Mouse (Mus musculus): ENCODE measurements around the gene Lpar6.
A peak's percentile ranks its signal among the peaks of the same experiment; 100 is the strongest.

Gene Lpar6

DNA sequence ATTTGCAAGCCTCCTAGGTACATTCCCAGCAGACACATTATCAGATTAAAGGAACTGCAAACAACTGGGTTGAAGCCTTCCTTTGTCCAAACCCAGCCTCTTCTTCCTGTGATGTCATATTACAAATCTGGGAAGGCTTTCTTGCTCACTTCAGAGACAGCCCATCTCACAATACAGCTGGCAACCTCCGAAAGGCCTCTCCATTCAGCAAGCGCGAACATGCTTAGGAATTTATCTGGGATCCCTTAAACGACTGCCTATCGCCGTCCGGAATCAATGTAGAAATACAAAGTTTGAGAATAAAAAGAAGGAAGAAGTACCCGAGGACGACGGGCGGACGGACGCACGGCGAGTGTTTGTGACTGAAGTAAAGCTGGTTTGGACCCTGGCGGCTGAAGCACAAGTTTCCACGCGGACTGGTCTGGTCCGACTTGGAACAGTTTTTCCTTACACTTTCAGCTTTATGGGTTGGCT, at the start of gene Lpar6:
Gene Lpar6 (plus strand): TSS at position 48 of the 474 bp plus-strand sequence.
- DNase-seq (ENCODE audit: low spot score): no peak

DNA sequence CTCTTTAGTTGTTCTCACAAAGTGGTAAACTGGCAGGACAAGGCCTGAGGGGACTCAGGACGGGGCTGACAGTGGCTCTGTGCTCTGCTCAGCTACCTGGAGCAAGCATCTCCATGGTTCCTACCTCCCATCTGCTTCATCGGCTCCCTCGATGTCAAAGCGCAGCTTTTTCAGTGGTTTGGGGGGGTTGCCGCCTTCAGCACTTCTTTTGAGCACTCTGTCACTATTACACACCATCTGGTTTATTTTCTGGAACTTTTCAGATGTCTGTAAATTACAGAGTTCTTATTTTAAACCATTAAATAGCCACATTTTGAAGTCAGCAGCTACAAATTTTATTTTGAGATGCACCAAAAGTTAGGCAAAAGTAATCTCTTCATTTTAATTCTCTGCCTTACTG, 38.6 kb upstream of the Lpar6 start:
- no peak for DNase-seq (ENCODE audit: low spot score)

DNA sequence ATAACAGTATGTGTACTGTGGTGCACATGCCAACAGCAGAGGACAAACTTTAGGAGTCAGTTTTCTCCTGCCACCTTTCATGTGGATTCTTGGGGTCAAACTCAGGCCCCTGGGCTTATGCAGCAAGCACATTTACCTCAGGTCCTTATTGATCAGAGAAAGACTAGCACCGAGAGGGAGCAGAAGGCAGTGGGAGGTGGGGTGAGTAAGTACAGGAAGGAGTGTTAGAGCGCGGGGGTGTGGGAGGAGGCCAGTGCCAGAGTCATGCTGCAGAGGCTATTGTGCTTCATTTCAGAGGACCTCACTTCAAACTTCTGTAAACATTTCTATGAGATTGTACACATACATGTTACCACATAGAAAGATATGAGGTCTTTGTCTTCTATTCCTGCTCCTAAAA, 36.2 kb upstream of the Lpar6 start:
- DNase-seq (ENCODE audit: low spot score): no peak

DNA sequence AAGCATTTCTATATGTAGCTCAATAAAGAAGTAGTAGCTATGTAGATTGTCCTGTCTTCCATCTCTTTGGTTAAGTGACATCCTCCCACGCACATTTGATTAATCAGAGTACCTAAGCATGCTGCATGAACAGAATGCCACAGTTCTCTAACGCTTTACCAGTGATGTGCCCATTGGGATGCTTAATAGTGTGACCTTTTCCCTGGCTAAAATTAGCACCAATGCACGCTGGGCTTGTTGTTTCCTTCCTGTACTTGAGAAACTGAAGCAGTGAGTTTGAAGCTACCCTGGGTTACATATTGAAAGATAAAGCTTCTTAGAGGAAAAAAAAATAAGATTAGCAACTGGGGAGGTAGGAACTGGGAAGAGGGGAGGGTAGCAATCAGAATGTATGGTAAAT, 33.7 kb upstream of the Lpar6 start:
- no peak for DNase-seq (ENCODE audit: low spot score)

DNA sequence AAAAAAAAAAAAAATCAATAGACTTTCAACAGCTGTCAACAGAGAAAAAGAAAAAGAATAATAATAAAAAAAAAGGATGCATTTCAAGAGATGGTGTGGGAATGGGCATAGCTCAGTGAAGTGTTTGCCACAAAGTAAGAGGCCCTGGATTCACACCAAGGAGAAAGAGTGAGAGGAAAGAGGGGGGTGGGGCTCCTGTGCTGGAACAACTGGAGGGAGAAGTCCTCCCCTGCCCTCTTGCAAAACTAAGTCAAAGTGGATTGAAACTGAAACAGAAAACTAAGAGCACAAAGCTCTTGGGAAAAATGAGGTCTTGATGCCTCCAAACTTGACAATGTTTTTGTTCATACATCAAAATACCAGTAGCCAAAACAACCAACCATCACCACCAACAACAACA, 28.4 kb upstream of the Lpar6 start:
- DNase-seq (ENCODE audit: low spot score): no peak

DNA sequence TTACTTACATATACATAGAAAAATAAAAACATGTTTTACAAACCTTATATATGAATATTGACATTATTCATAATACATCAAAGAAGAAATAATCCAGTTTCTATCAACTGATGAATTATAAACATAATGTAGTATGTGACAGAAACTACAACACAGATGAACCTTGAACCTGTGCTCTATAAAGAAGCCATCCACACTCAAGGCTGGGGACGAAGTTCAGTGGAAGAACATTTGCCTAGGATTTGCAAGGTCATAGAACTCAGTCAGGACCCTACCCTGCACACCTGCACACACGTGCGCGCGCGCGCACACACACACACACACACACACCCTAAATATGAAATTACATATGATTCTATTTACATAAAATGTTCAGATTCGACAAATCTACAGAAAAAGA, 27.5 kb upstream of the Lpar6 start:
- no peak for DNase-seq (ENCODE audit: low spot score)

DNA sequence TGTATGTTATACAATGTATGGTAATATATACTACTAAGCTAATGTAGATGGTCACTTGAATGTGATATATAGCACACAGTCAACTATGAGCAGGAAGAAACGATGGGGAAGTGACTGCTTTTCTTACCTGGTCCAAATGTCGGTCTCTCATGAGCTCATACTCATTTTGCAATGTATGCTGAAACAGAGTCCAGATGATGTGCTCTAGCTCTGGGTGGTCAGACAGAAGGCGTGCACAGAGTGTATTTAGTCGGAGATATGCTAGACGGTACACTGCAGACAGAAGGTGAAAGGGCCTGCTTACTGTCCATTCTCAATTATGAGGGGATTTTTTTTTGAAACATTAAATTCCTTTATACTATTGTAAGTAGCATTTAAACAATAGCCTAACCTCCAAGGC, 26.2 kb upstream of the Lpar6 start:
- no peak for DNase-seq (ENCODE audit: low spot score)

DNA sequence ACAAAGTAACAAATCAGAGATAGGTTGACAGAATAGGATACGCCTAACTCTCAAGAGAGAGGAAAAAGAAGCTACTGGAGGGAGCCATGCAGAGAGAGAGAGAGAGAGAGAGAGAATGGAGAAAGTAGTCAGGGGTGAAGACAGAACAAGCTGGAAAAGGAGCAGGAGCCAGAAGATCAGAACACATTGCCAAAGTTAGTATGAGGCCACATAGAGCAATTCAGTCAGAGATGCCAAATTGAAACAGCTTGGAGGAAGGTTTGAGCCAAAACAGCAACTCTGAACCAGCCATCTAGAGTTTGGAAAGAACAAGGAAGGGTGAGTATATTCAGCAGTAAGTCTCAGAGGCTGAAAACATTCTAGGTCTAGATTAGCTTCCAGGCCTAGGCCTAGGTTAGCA, 20.6 kb upstream of the Lpar6 start:
- DNase-seq (ENCODE audit: low spot score): no peak

DNA sequence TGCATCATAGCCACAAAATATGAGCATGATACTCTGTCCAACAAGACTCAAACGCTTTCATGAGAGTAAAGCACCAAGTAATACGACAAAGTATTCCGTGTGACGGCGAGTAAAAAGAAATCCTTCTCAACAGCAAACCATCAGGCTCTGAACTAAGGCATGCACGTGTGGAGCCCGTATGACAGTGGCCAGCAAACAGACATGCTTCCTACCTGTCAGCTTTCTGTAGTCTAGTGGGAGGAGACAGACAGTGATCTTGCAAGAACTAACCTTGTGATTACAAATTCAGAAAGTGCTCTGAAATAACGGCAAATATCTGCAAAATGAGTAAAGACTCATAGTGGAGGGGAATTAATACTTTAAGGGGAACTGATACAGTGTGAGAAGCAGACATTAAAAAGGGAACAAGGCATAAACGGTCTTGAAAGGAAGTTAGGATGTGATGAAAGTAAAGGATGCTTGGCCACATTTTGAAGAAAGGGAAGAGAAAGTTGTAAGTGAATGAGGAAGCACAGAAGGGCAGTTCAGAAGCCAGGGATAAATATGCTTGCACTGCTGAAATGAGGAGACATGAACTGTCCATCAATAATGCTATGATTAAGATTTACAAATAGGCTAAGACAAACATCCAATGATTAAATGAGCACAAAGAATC, 15.3 kb upstream of the Lpar6 start:
- DNase-seq (ENCODE audit: low spot score): no peak

DNA sequence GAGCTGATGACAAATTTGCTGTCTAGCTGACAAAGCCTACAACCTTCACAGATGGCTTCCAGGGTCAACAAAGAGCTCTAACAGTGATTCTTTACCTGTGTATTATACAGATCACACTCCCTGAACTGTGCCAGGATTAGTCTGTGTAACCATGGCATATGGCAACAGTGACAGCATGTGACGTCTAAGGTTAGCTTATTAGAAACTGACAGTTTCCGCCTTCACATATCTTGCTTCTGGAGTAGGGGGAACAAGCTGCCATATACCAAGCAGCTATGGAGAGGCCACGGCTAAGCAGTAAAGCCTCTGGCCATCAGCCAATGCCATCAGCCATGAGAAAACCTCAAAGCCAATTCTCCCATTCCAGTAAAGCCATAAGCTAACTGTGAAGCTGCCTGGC, 11.3 kb upstream of the Lpar6 start:
- no peak for DNase-seq (ENCODE audit: low spot score)

DNA sequence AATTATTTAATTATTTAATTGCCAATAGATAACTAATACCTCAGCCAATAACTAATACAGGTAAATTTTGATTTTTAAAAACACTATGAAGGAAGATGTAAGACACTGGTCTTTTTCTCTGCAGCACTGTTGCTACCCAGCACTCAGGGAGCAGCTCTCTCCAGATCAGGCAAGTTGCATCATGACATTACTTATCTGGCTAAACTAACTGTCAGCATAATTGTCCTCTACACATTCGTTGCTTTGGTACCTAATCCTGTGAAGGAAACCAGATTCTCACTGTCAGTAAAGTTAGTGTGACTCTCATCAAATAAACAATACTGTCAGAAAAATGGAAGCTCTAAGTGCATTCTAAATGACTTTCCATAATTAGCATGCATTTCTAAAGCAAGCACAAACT, 10.8 kb upstream of the Lpar6 start:
- DNase-seq (ENCODE audit: low spot score): no peak

DNA sequence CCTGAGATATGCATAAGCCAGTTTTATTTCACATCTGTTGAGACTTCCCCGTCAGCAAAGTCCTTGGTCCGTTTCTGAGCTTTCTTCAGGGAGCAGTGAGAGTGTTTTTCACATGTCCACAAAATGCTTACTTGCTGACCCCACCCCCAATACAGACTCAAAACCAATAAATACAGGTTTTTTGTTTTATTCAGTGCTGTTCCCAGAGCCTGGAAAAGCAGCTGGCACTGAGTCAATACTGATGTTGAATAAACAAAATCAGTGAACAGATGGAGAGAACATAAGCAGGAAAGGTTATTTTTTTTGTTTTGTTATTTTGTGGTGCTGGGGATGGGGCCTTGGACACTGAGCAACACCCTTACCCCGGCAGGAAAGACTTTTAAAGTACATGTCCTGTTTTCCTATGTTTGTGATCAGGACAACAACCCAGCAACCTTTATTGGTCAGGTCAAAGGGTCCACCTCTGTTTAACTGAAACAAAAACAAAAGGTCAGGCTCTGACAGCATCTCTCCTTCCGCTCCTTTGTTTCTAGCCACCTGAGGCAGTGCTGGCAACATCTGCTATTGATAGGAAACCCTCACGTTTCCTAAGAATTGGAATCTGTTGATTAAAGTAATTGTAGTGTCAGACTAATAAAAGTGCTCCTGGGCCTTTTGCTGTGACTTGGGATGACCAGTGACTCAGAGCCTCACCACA, 6.3 kb upstream of the Lpar6 start:
- no peak for DNase-seq (ENCODE audit: low spot score)

DNA sequence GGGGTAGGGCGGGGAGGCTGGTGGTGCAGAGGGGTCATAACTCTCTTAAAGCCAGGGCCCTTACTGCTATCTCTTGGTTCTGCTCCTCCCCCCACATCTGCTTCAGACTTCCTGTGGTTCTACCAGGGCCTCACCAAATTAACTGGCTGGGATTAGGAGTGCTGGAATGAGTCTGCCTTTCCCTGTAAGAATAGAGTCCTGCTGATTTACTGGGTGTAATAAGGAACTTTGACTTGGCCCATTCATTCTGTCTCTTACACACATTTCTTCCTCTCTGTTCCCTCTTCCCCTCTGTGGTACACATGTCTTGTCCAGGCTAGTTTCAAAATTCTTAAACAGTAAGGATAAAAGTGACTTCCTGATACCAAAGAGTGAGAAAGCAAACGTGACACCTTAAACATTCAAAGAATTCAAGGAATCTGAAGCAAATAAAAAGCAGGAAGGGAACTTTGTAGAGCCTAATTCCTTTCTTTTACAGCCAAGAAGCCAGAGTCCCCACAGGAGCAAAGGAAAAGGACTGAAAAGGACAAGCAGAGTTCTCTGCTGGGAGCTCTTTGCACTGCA, 3.1 kb upstream of the Lpar6 start:
- DNase-seq (ENCODE audit: low spot score): peak; percentile 22

DNA sequence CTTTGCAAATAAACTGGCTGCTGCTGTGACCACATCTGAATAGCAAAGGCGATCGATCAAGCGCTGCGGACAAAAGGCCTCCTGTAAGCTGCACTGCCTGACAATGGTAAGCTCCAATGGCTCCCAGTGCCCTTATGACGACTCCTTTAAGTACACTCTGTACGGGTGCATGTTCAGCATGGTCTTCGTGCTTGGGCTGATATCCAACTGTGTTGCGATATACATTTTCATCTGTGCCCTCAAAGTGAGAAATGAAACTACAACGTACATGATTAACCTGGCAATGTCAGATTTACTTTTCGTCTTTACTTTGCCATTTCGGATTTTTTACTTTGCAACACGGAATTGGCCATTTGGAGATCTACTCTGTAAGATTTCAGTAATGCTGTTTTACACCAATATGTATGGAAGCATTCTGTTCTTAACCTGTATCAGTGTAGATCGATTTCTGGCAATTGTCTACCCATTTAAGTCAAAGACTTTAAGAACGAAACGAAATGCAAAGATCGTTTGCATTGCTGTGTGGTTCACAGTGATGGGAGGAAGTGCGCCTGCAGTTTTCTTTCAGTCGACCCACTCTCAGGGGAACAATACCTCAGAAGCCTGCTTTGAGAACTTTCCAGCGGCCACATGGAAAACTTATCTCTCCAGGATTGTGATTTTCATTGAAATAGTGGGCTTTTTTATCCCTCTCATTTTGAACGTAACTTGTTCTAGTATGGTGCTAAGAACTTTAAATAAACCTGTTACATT, 979 bp downstream of the Lpar6 start:
- DNase-seq (ENCODE audit: low spot score): peak; percentile 28

DNA sequence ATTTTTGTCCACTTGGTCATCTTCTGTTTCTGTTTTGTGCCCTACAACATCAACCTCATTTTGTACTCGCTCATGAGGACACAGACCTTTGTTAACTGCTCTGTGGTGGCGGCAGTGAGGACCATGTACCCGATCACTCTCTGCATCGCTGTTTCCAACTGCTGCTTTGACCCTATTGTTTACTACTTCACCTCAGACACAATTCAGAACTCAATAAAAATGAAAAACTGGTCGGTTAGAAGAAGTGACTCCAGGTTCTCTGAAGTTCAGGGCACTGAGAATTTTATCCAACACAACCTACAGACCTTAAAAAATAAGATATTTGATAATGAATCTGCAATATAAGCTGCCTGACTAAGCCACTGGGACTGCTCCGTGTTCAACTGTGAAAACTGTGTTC, 1.6 kb downstream of the Lpar6 start:
- DNase-seq (ENCODE audit: low spot score): peak; percentile 12

DNA sequence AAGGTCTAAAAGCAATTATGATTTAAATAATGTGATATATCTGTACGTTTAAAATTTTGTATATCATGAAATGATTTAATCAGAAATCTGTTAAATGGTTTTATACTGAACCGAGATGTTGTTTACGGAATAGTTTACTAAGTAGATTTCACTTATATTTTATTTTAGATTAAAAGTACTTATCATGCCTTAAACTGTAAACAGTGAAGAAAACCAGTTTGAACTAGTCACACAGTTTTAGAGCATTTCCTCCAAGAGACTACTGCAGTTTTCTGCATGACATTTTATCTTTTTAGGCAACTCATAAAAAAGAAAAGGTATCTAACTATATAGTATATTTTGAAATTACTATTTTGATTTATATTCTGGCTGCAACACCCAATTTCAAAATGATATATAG, 2.2 kb downstream of the Lpar6 start:
- DNase-seq (ENCODE audit: low spot score): no peak

DNA sequence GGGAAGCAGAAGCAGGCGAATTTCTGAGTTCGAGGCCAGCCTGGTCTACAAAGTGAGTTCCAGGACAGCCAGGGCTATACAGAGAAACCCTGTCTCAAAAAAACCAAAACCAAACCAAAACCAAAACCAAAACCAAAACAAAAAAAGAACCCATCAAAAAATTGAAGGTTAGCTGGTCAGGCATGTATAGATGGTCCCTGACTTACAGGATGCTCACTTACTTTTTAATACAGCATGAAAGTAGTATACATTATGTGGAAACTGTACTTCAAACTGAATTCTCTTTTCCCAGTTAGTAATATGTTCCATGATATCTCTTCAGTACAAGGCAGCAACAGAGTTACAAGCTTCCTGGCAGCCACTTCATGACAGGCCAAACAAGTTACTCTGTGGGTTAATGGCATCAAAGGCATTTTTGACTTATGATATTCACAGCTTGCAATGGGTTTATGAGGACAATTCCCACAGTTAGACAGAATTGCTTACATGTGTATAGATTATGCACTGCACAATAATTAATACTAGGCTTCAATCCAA, 6.4 kb downstream of the Lpar6 start:
- DNase-seq (ENCODE audit: low spot score): no peak

DNA sequence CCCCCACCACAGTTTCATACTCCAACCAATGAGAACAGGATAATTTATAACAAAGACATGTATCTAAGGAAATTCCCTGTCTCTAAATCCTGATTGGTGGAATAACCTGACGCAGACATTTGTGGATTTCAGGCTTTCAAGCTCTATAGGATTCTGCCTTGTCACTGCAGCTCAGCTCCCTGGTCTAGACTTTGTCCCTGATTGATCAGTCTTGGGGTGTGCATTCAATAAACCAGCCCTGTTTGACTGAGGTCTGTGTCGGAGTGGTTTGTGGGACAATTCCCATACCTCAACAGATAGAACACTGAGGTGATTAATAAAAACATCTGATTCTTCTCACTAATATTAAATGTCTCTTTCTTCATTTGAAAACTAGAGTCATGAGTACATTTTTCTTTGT, 12.4 kb downstream of the Lpar6 start:
- DNase-seq (ENCODE audit: low spot score): no peak

DNA sequence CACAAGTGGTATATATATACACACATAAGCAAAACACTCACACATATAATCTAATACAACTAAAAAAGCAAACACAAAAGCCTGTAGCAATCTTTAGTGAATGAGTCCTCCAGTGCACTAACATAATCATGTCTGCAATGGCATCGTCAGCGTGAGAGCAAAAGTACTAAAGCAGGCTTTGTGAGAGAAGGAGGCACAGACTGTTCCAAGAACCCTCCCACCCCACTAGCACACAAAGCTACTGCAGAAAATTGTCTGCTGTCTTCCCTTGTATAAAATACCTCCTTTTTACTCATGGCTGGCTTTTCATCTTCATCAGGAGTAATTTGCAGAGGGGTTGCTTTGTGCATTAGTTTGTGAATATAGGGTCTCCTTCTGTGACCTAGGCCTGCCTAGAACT, 14.6 kb downstream of the Lpar6 start:
- no peak for DNase-seq (ENCODE audit: low spot score)

DNA sequence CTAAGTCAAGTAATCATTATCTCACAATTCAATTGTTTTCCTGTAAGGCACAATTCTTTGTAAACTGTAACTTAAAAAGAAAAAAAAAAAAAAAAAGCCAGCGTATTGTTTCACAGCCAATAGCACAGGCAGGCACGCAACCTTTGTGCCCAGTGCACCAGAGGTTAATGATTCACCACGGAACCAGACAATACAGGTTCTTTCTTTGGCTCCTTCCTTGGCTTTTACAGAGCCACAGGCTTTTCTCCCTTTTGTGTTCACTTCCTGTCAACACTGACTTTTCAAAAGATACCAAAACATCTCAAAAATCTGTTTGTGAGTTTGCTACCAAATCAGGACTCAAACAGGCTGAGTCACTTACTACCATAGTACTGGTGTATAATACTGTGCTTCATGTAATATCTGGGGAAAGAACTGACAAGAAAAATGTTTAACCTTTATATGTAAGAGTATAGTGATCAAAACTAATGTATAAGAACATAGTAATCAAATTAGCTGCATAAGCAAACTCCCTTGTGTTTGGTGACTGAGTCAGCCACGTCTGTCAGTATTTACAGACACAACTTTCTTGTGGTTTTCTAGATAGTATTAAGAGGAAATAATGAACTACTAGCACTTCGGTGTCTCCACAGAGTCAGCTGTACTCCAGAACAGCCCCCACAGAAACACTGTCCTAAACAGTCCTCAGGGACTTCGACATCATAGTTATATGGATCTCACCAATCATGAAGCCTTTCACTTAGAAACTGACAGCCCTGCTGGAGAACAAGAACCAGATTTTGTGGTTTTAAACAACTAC, 16.0 kb downstream of the Lpar6 start:
- no peak for DNase-seq (ENCODE audit: low spot score)

DNA sequence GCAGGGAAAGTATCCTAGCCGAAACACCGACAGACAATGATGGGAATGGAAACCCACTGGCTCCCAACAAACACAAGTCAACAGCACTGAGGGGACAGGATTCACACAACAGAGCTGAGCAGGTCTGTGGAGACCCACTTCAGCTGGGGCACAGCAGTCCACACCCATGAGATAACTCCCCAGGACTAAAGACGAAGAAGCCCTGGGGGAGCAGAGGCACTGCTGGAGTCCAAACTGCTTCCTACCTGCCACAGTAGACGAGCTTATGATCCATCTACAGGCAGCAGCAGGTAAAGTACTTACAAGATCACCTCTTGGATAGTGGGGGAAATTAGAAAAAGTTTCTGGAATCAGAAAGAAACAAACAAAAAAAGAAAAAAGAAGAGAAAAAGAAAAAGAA, 16.7 kb downstream of the Lpar6 start:
- DNase-seq (ENCODE audit: low spot score): no peak

DNA sequence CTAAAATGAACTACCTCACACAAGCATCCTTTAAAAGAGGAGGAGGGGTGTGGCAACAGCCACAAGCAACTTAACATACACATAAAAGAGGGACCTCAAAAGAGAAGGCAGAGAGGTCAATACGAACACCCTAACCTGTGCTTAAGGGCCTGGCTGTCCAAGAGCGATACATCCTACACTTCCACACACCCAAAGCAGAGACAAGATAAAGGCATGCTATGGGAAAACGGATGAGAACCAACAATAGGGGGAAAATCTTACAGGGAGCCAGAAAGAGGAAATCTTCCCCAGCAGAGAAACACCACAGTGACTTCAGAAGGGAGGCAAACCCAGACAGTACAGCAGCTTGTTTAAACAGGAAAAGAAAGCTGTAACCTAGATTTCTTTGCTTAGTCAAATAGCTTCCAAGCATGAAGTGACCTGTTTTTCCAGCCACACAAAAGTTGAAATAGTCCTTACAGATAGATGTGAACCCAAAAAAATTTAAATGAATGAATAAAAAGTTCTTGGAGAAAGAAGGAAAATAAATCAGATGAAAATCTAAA, 17.8 kb downstream of the Lpar6 start:
- DNase-seq (ENCODE audit: low spot score): no peak

All from c-Kit-positive CD71-positive TER-119-positive erythroid progenitor cells, embryonic 14.5 days (primary cell).